Mouse (Mus musculus): Measurements from ENCODE around the gene Myl3.

Myl3 gene

GRCm38 (mm10) chr9:110741711-110742294, at the start of gene Myl3:
Gene Myl3 (plus strand): TSS chr9:110741861.
- DNase-seq: no peak

- DNase-seq: no peak
These were observed 46.4 kb upstream of the Myl3 start for GRCm38 (mm10) chr9:110695165-110695755.

GRCm38 (mm10) chr9:110696427-110696826, 45.2 kb upstream of the Myl3 start:
- DNase-seq: no peak

GRCm38 (mm10) chr9:110697465-110697864, 44.2 kb upstream of the Myl3 start:
- no peak for DNase-seq

- DNase-seq: no peak
These were observed 42.1 kb upstream of the Myl3 start for GRCm38 (mm10) chr9:110699574-110699973.

- DNase-seq: no peak
These were observed 40.3 kb upstream of the Myl3 start for GRCm38 (mm10) chr9:110701114-110702032.

- DNase-seq: no peak
These were observed 38.8 kb upstream of the Myl3 start for GRCm38 (mm10) chr9:110702848-110703247.

GRCm38 (mm10) chr9:110703951-110704350, 37.7 kb upstream of the Myl3 start:
- DNase-seq: no peak

- peak in 1 of 2 experiments; percentile 20 for DNase-seq
These were observed 34.9 kb upstream of the Myl3 start for GRCm38 (mm10) chr9:110706784-110707183.

GRCm38 (mm10) chr9:110709640-110710258, 31.9 kb upstream of the Myl3 start:
- peak; percentile 87 to 89 for DNase-seq

GRCm38 (mm10) chr9:110711532-110711931, 30.1 kb upstream of the Myl3 start:
- no peak for DNase-seq

- DNase-seq: no peak
These were observed 29.7 kb upstream of the Myl3 start for GRCm38 (mm10) chr9:110711996-110712395.

GRCm38 (mm10) chr9:110712545-110712944, 29.1 kb upstream of the Myl3 start:
- no peak for DNase-seq

- no peak for DNase-seq
These were observed 28.3 kb upstream of the Myl3 start for GRCm38 (mm10) chr9:110713389-110713788.

GRCm38 (mm10) chr9:110715426-110715825, 26.2 kb upstream of the Myl3 start:
- DNase-seq: no peak

- DNase-seq: peak; percentile 37 to 39
These were observed 24.9 kb upstream of the Myl3 start for GRCm38 (mm10) chr9:110716775-110717174.

- no peak for DNase-seq
These were observed 23.6 kb upstream of the Myl3 start for GRCm38 (mm10) chr9:110718071-110718470.

- DNase-seq: no peak
These were observed 22.9 kb upstream of the Myl3 start for GRCm38 (mm10) chr9:110718810-110719209.

GRCm38 (mm10) chr9:110719977-110720376, 21.7 kb upstream of the Myl3 start:
- DNase-seq: no peak

- no peak for DNase-seq
These were observed 19.6 kb upstream of the Myl3 start for GRCm38 (mm10) chr9:110722060-110722459.

GRCm38 (mm10) chr9:110725721-110726135, 15.9 kb upstream of the Myl3 start:
- peak; percentile 23 to 35 for DNase-seq

GRCm38 (mm10) chr9:110726867-110727266, 14.8 kb upstream of the Myl3 start:
- DNase-seq: no peak

GRCm38 (mm10) chr9:110729841-110730240, 11.8 kb upstream of the Myl3 start:
- DNase-seq: peak; percentile 44 to 50

Data from lung, adult 18-20 months (tissue).